Mouse (Mus musculus): ENCODE results near the gene Ndufb11. TPM values are rescaled to one million over a fixed set of nuclear protein-coding genes. Genes with fewer than 3 reads are reported as not detected.

The Ndufb11 gene
- 222 and 251 TPM in 2 replicates for polyA plus RNA-seq (2015; fragmentation: Nextera tagmentation; extraction: Ambion mirVana)

- Histone ChIP-seq H3K4me1 (ENCODE audit: control insufficient read depth, insufficient read depth, low read length) (0 out of 2 replicates have a peak, but pooled peaks cover 8% of the 10 kb centered on the region), H3K9ac (ENCODE audit: low read length) (peak within 1 kb of the TSS; percentile 77), H3K9me3 (replicated peaks; ENCODE audit: control insufficient read depth, low read length) (no peaks in the 10 kb centered on the region), H3K27ac (ENCODE audit: low read length) (peak within 1 kb of the TSS; percentile 88), H3K4me2 (ENCODE audit: low read depth, low read length) (peak within 1 kb of the TSS; percentile 59), H3K27me3 (ENCODE audit: control insufficient read depth, insufficient read depth, low read length) (no peaks in the 10 kb centered on the region), H3K4me3 (replicated peaks; ENCODE audit: low read length) (peak within 1 kb of the TSS; percentile 62), H3K36me3 (ENCODE audit: control insufficient read depth, insufficient read depth, low read length) (no peaks in the 10 kb centered on the region; the same call in 1 of the 2 replicates)
- WGBS = 13% methylated on average over 46 of the region's 49 CpGs
- ATAC-seq (ENCODE audit: insufficient read depth, low FRiP score) = peak; percentile 98
Measured at GRCm38 (mm10) chrX:20617176-20617902, at the start of gene Ndufb11, which contains the start of gene Rbm10. Gene Ndufb11, minus strand, starts transcription at chrX:20617619. Gene Rbm10, plus strand, starts transcription at chrX:20617503.

- 14% methylated on average over 9 of the region's 9 CpGs for WGBS
- ATAC-seq (ENCODE audit: insufficient read depth, low FRiP score) = no peak
Measured at GRCm38 (mm10) chrX:20663444-20663790, 46.0 kb upstream of the Ndufb11 start.

GRCm38 (mm10) chrX:20662716-20663443 lies 45.5 kb upstream of the Ndufb11 start:
- no peaks in the 10 kb centered on the region for H3K36me3 ChIP-seq (ENCODE audit: control insufficient read depth, insufficient read depth, low read length)
- peak overlapping the region; percentile 80 for H3K9ac ChIP-seq (ENCODE audit: low read length)
- no peaks in the 10 kb centered on the region for H3K9me3 ChIP-seq (replicated peaks; ENCODE audit: control insufficient read depth, low read length)
- peak overlapping the region; percentile 68 for H3K4me3 ChIP-seq (replicated peaks; ENCODE audit: low read length)
- no peaks in the 10 kb centered on the region for H3K4me1 ChIP-seq (ENCODE audit: control insufficient read depth, insufficient read depth, low read length)
- WGBS = 14% methylated on average over 25 of the region's 28 CpGs
- H3K4me2 ChIP-seq (ENCODE audit: low read depth, low read length) = peak overlapping the region; percentile 66
- ATAC-seq (ENCODE audit: insufficient read depth, low FRiP score) = peak; percentile 87
- H3K27ac ChIP-seq (ENCODE audit: low read length) = peak overlapping the region; percentile 71
- no peaks in the 10 kb centered on the region for H3K27me3 ChIP-seq (ENCODE audit: control insufficient read depth, insufficient read depth, low read length)

More at GRCm38 (mm10) chrX:20663444-20663790, 46.0 kb upstream of the Ndufb11 start:
- peak overlapping the region; percentile 66 for H3K4me2 ChIP-seq (ENCODE audit: low read depth, low read length)
- peak overlapping the region; percentile 71; the same call in 1 of the 2 replicates for H3K27ac ChIP-seq (ENCODE audit: low read length)
- H3K4me1 ChIP-seq (ENCODE audit: control insufficient read depth, insufficient read depth, low read length) = no peaks in the 10 kb centered on the region
- H3K4me3 ChIP-seq (replicated peaks; ENCODE audit: low read length) = peak overlapping the region; percentile 68
- peak overlapping the region; percentile 80 for H3K9ac ChIP-seq (ENCODE audit: low read length)
- H3K9me3 ChIP-seq (replicated peaks; ENCODE audit: control insufficient read depth, low read length) = no peaks in the 10 kb centered on the region
- H3K36me3 ChIP-seq (ENCODE audit: control insufficient read depth, insufficient read depth, low read length) = 0 out of 2 replicates have a peak, but pooled peaks cover 2% of the 10 kb centered on the region
- no peaks in the 10 kb centered on the region for H3K27me3 ChIP-seq (ENCODE audit: control insufficient read depth, insufficient read depth, low read length)

GRCm38 (mm10) chrX:20662317-20662715 lies 44.9 kb upstream of the Ndufb11 start:
- WGBS = 27% methylated on average over 5 of the region's 5 CpGs
- H3K27ac ChIP-seq (ENCODE audit: low read length) = peak overlapping the region; percentile 49; the same call in 1 of the 2 replicates
- H3K27me3 ChIP-seq (ENCODE audit: control insufficient read depth, insufficient read depth, low read length) = no peaks in the 10 kb centered on the region
- H3K9ac ChIP-seq (ENCODE audit: low read length) = no peak overlapping the region
- no peak overlapping the region for H3K4me3 ChIP-seq (replicated peaks; ENCODE audit: low read length)
- no peaks in the 10 kb centered on the region for H3K4me1 ChIP-seq (ENCODE audit: control insufficient read depth, insufficient read depth, low read length)
- no peak overlapping the region for H3K4me2 ChIP-seq (ENCODE audit: low read depth, low read length)
- 0 out of 2 replicates have a peak, but pooled peaks have one; percentile 1 for ATAC-seq (ENCODE audit: insufficient read depth, low FRiP score)
- no peaks in the 10 kb centered on the region for H3K36me3 ChIP-seq (ENCODE audit: control insufficient read depth, insufficient read depth, low read length)
- no peaks in the 10 kb centered on the region for H3K9me3 ChIP-seq (replicated peaks; ENCODE audit: control insufficient read depth, low read length)

- H3K4me2 ChIP-seq (ENCODE audit: low read depth, low read length) = peak overlapping the region; percentile 71
- no peaks in the 10 kb centered on the region for H3K9me3 ChIP-seq (replicated peaks; ENCODE audit: control insufficient read depth, low read length)
- H3K4me3 ChIP-seq (replicated peaks; ENCODE audit: low read length) = peak overlapping the region; percentile 57
- H3K4me1 ChIP-seq (ENCODE audit: control insufficient read depth, insufficient read depth, low read length) = no peaks in the 10 kb centered on the region
- no peak for ATAC-seq (ENCODE audit: insufficient read depth, low FRiP score)
- no peaks in the 10 kb centered on the region for H3K36me3 ChIP-seq (ENCODE audit: control insufficient read depth, insufficient read depth, low read length)
- H3K9ac ChIP-seq (ENCODE audit: low read length) = peak overlapping the region; percentile 75
- 0 out of 2 replicates have a peak overlapping the region, but pooled peaks have one; percentile 46 for H3K27ac ChIP-seq (ENCODE audit: low read length)
- H3K27me3 ChIP-seq (ENCODE audit: control insufficient read depth, insufficient read depth, low read length) = no peaks in the 10 kb centered on the region
- 17% methylated on average over 24 of the region's 24 CpGs for WGBS
Measured at GRCm38 (mm10) chrX:20658891-20659406, 41.5 kb upstream of the Ndufb11 start.

GRCm38 (mm10) chrX:20658026-20658652 lies 40.7 kb upstream of the Ndufb11 start, which contains the start of gene Uba1:
Gene Uba1, plus strand, starts transcription at chrX:20658326.
- WGBS = 17% methylated on average over 27 of the region's 27 CpGs

GRCm38 (mm10) chrX:20657593-20657992 lies 40.2 kb upstream of the Ndufb11 start:
- Histone ChIP-seq H3K36me3 (ENCODE audit: control insufficient read depth, insufficient read depth, low read length) (no peaks in the 10 kb centered on the region), H3K27me3 (ENCODE audit: control insufficient read depth, insufficient read depth, low read length) (no peaks in the 10 kb centered on the region), H3K4me2 (ENCODE audit: low read depth, low read length) (peak overlapping the region; percentile 71), H3K4me1 (ENCODE audit: control insufficient read depth, insufficient read depth, low read length) (no peaks in the 10 kb centered on the region), H3K27ac (ENCODE audit: low read length) (no peak overlapping the region), H3K9ac (ENCODE audit: low read length) (no peak overlapping the region), H3K9me3 (replicated peaks; ENCODE audit: control insufficient read depth, low read length) (no peaks in the 10 kb centered on the region), H3K4me3 (replicated peaks; ENCODE audit: low read length) (peak overlapping the region; percentile 57)
- no peak for ATAC-seq (ENCODE audit: insufficient read depth, low FRiP score)
- 31% methylated on average over 5 of the region's 5 CpGs for WGBS

More at GRCm38 (mm10) chrX:20658026-20658652, 40.7 kb upstream of the Ndufb11 start, which contains the start of gene Uba1:
- H3K9ac ChIP-seq (ENCODE audit: low read length) = peak within 1 kb of the TSS; percentile 75
- H3K27me3 ChIP-seq (ENCODE audit: control insufficient read depth, insufficient read depth, low read length) = no peaks in the 10 kb centered on the region
- H3K9me3 ChIP-seq (replicated peaks; ENCODE audit: control insufficient read depth, low read length) = no peaks in the 10 kb centered on the region
- ATAC-seq (ENCODE audit: insufficient read depth, low FRiP score) = peak; percentile 89
- no peaks in the 10 kb centered on the region for H3K4me1 ChIP-seq (ENCODE audit: control insufficient read depth, insufficient read depth, low read length)
- peak within 1 kb of the TSS; percentile 71 for H3K4me2 ChIP-seq (ENCODE audit: low read depth, low read length)
- H3K36me3 ChIP-seq (ENCODE audit: control insufficient read depth, insufficient read depth, low read length) = no peaks in the 10 kb centered on the region
- H3K27ac ChIP-seq (ENCODE audit: low read length) = peak within 1 kb of the TSS; percentile 46; the same call in 1 of the 2 replicates
- H3K4me3 ChIP-seq (replicated peaks; ENCODE audit: low read length) = peak within 1 kb of the TSS; percentile 57

GRCm38 (mm10) chrX:20644780-20645179 lies 27.4 kb upstream of the Ndufb11 start:
- H3K4me3 ChIP-seq (replicated peaks; ENCODE audit: low read length) = no peak overlapping the region
- no peak overlapping the region for H3K27ac ChIP-seq (ENCODE audit: low read length)
- no peaks in the 10 kb centered on the region for H3K4me1 ChIP-seq (ENCODE audit: control insufficient read depth, insufficient read depth, low read length)
- no peak for ATAC-seq (ENCODE audit: insufficient read depth, low FRiP score)
- H3K36me3 ChIP-seq (ENCODE audit: control insufficient read depth, insufficient read depth, low read length) = no peaks in the 10 kb centered on the region
- H3K9ac ChIP-seq (ENCODE audit: low read length) = no peak overlapping the region
- no peak overlapping the region for H3K4me2 ChIP-seq (ENCODE audit: low read depth, low read length)
- no peaks in the 10 kb centered on the region for H3K9me3 ChIP-seq (replicated peaks; ENCODE audit: control insufficient read depth, low read length)
- no peaks in the 10 kb centered on the region for H3K27me3 ChIP-seq (ENCODE audit: control insufficient read depth, insufficient read depth, low read length)
- WGBS = 83% methylated on average over 5 of the region's 5 CpGs

Data from stomach, embryonic 16.5 days (tissue).